Mouse (Mus musculus): ENCODE data around the gene Otud3.

GRCm38 (mm10) chr4:138882179-138882578 is 31.6 kb downstream of the Otud3 start:
- TF ChIP-seq CTCF (IDR thresholded peaks at IDR 0.05; ENCODE audit: control insufficient read depth, insufficient read depth, insufficient replicate concordance, low read depth, low read length) (no peak), POLR2A (IDR thresholded peaks at IDR 0.05; ENCODE audit: control insufficient read depth, low read depth, low read length) (no peak)

Data from testis, adult 2 months (tissue).